Mouse (Mus musculus): ENCODE measurements around the gene 1810062G17Rik. TPM values are rescaled to one million over a fixed set of nuclear protein-coding genes. Genes with fewer than 3 reads are reported as not detected.

Gene 1810062G17Rik
- polyA plus RNA-seq, 1 experiment from 2014 or later: 1.2 TPM

DNA sequence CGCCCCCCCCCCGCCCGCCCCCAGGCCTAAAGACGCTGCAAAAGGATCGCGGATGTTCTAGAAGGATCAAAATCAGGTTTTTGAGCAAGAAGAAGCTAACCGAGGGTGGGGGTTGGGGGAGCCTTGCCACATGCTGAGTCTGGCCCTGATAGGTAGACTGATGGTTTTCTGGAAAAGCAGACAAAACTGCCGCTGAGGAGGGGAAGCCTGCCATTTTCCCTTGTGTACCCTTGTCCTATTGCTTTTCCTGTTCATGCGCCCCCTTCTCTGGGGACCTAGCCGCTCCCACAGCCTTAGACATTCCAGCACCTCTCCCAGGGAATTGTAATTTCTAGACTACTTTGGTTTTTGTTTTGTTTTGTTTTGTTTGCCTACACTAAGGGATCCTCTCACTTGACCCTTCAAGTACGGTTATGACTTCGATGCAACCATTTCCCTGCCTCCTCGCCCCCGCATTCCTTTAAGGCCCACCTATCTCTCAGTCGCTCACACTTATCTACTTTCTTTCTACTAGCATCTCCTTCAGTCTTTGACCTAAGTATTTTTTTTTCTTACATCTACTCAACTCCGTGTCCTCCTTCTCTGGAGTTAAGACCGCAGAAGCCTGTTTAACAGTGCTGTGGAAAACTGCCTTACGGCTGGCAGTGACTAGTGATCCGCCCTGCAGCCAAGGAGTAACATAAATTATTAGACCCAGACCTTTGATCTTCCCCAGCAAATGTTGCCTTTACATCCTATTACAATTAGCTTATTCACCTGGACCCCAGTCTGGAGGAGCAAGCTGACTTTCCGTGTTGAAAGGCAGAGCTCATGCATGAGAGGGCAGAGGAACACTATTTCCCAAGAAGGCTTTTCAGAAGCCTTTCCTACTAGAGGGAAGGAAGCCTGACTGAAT lies 771 bp downstream of the 1810062G17Rik start:
- Histone ChIP-seq H3K4me1 (replicated peaks) (peaks cover 44% of the 10 kb centered on the region), H3K27ac (ENCODE audit: poor library complexity, severe bottlenecking) (peak overlapping the region; percentile 90), H3K4me3 (peak overlapping the region; percentile 92), H3K36me3 (peaks cover 2% of the 10 kb centered on the region; the same call in 1 of the 2 replicates), H3K9ac (peak overlapping the region; percentile 92), H3K4me2 (peak overlapping the region; percentile 87), H3K9me3 (replicated peaks) (no peaks in the 10 kb centered on the region), H3K27me3 (replicated peaks) (no peaks in the 10 kb centered on the region)
- WGBS: 24% methylated on average over 20 of the region's 20 CpGs
- no peak for ATAC-seq (ENCODE audit: insufficient number of reproducible peaks, low FRiP score)

DNA sequence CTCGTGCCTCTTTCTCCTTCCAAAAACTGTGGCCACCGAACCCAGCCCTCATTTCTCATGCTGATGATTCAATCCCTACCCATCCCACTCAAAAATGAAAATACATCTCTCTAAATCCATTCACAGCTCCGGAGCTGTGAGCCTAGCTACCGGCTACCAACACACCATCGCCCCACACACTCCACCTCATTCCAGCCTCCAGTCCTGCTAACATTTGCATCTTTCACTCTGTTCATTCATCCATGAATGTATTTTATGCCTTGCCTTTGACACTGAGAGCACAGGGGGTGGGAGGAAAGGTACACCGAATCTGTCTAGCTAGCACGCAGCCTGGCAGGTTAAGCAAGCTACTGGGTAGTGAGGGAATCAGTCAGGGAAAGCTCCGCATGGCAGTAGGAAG lies 3.0 kb downstream of the 1810062G17Rik start:
- Histone ChIP-seq H3K27me3 (replicated peaks) (no peaks in the 10 kb centered on the region), H3K4me2 (no peak overlapping the region), H3K27ac (ENCODE audit: poor library complexity, severe bottlenecking) (no peak overlapping the region), H3K9ac (no peak overlapping the region), H3K4me1 (replicated peaks) (peaks cover 47% of the 10 kb centered on the region), H3K4me3 (no peak overlapping the region), H3K9me3 (replicated peaks) (no peaks in the 10 kb centered on the region), H3K36me3 (no peaks in the 10 kb centered on the region)
- ATAC-seq (ENCODE audit: insufficient number of reproducible peaks, low FRiP score): no peak
- WGBS: 90% methylated on average over 8 of the region's 8 CpGs

DNA sequence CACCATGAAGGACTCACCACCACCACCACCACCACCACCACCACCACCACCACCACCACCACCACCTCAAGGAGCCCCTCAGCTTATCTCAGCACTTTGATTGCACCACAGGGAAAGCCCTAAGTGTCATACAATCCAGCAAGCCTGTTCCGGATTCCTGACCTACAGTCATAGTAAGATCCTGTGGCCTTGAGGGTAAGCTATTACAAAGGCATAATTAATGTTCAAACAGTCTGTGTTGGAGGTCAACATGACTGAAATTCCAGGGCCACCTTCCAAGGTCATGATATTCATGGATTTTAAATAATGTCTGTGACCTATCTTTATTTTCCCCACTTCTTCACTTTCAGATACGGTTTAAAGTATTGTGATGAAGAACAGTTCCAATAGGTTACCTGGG lies 4.7 kb downstream of the 1810062G17Rik start:
- peak overlapping the region; percentile 28 for H3K27ac ChIP-seq (ENCODE audit: poor library complexity, severe bottlenecking)
- no peak for ATAC-seq (ENCODE audit: insufficient number of reproducible peaks, low FRiP score)

DNA sequence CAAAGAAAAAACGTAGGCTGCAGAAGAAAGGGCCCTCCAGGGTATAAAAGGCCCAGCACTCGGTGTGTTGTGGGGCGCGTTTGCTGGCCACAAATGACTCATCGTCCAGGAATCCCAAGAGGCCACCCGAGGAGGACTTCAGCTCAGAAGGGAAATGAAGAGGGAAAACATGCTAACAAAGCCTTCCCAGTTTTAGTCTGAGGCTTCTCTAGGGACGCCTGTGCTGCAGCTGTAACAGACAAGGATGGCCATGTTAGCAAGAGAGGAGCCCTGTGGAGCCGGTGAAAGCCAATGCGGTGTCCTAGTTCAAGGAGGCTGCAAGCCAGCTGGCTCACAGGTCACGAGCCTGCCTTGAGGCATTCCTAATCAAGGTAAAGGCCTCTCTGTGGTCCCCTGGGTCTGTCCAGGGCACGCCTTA lies 6.0 kb downstream of the 1810062G17Rik start:
- H3K9ac ChIP-seq: peak overlapping the region; percentile 37
- H3K27me3 ChIP-seq (replicated peaks): no peaks in the 10 kb centered on the region
- H3K36me3 ChIP-seq: no peaks in the 10 kb centered on the region
- H3K4me2 ChIP-seq: peak overlapping the region; percentile 58
- H3K27ac ChIP-seq (ENCODE audit: poor library complexity, severe bottlenecking): peak overlapping the region; percentile 99
- H3K4me3 ChIP-seq: 0 out of 2 replicates have a peak overlapping the region, but pooled peaks have one; percentile 17
- 5% methylated on average over 11 of the region's 11 CpGs for WGBS
- no peaks in the 10 kb centered on the region for H3K9me3 ChIP-seq (replicated peaks)
- H3K4me1 ChIP-seq (replicated peaks): peaks cover 34% of the 10 kb centered on the region
- ATAC-seq (ENCODE audit: insufficient number of reproducible peaks, low FRiP score): peak; percentile 81

More for the DNA sequence above, 4.7 kb downstream of the 1810062G17Rik start:
- H3K4me2 ChIP-seq: no peak overlapping the region
- H3K27me3 ChIP-seq (replicated peaks): no peaks in the 10 kb centered on the region
- H3K4me3 ChIP-seq: no peak overlapping the region
- H3K9ac ChIP-seq: no peak overlapping the region
- WGBS: 70% methylated on average over 2 of the region's 2 CpGs
- no peaks in the 10 kb centered on the region for H3K36me3 ChIP-seq
- peaks cover 39% of the 10 kb centered on the region for H3K4me1 ChIP-seq (replicated peaks)
- H3K9me3 ChIP-seq (replicated peaks): no peaks in the 10 kb centered on the region

DNA sequence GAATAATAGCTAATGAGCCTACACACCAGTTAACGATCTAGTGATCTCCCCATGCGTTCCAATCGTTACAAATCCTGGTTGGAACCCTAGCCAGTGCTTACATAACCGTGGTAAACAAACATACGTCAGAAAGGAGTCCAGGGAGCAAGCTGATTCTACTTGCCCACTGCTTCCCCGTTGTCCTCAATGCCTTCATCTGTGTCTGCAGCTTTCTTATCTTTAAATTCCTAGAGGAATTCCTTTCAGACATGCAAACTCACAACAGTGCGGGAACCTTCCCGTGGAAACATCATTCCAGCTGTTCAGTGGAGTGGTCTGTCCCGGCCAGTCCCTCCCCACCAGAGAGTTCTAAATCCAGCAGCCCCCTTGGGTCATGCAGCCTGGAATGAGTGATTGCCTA lies 7.2 kb downstream of the 1810062G17Rik start:
- H3K4me3 ChIP-seq: no peak overlapping the region
- no peaks in the 10 kb centered on the region for H3K9me3 ChIP-seq (replicated peaks)
- 17% methylated on average over 9 of the region's 9 CpGs for WGBS
- H3K27ac ChIP-seq (ENCODE audit: poor library complexity, severe bottlenecking): peak overlapping the region; percentile 59; the same call in 1 of the 2 replicates
- no peaks in the 10 kb centered on the region for H3K27me3 ChIP-seq (replicated peaks)
- peaks cover 27% of the 10 kb centered on the region for H3K4me1 ChIP-seq (replicated peaks)
- ATAC-seq (ENCODE audit: insufficient number of reproducible peaks, low FRiP score): no peak
- H3K36me3 ChIP-seq: no peaks in the 10 kb centered on the region
- H3K4me2 ChIP-seq: peak overlapping the region; percentile 21
- no peak overlapping the region for H3K9ac ChIP-seq

DNA sequence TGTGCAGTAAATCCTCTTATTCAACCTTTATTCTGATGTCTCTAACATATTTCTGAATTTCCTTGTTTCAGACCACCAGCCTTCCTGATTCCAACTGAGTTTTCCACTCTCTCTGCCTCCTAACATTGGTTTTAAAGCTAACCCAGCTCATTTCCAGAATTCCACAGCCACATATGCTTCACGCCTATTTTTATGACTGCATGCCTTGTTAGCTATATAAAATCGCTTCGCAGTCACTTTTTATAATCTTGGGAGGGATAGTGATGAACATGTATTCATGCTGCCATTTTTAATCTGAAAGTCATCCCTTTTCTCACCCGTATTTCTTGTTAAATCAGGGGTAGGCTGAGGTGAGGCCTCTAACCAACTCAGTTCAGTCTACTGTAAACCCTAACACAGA lies 8.6 kb downstream of the 1810062G17Rik start:
- Histone ChIP-seq H3K4me2 (no peak overlapping the region), H3K9me3 (replicated peaks) (no peaks in the 10 kb centered on the region), H3K4me1 (replicated peaks) (peaks cover 27% of the 10 kb centered on the region), H3K9ac (no peak overlapping the region), H3K36me3 (no peaks in the 10 kb centered on the region), H3K27ac (ENCODE audit: poor library complexity, severe bottlenecking) (no peak overlapping the region), H3K27me3 (replicated peaks) (no peaks in the 10 kb centered on the region), H3K4me3 (no peak overlapping the region)
- no peak for ATAC-seq (ENCODE audit: insufficient number of reproducible peaks, low FRiP score)
- 88% methylated on average over 4 of the region's 4 CpGs for WGBS

DNA sequence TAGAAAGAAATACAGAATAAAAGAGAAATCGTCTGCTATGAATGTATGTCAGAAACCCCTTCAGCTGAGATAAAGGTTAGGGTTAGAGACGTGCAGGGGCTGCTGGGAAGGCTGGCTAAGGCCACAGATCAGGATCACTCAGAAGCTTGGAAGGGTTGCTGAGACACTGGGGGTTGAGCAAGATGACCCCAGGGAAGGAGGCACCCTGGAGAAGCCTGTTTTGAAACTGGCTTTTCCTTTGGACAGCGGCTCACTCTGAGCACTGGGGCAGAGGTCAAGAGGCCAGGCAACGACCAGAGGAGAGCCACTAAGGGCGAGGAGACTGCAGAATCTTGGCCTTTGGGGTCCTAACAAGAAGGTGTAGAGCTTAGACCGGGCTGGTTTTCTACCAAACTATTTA lies 10.4 kb downstream of the 1810062G17Rik start:
- H3K36me3 ChIP-seq: no peaks in the 10 kb centered on the region
- H3K9ac ChIP-seq: no peak overlapping the region
- H3K4me1 ChIP-seq (replicated peaks): peaks cover 18% of the 10 kb centered on the region
- H3K4me3 ChIP-seq: no peak overlapping the region
- no peak overlapping the region for H3K27ac ChIP-seq (ENCODE audit: poor library complexity, severe bottlenecking)
- ATAC-seq (ENCODE audit: insufficient number of reproducible peaks, low FRiP score): no peak
- no peaks in the 10 kb centered on the region for H3K27me3 ChIP-seq (replicated peaks)
- H3K9me3 ChIP-seq (replicated peaks): no peaks in the 10 kb centered on the region
- 51% methylated on average over 6 of the region's 6 CpGs for WGBS
- H3K4me2 ChIP-seq: no peak overlapping the region

DNA sequence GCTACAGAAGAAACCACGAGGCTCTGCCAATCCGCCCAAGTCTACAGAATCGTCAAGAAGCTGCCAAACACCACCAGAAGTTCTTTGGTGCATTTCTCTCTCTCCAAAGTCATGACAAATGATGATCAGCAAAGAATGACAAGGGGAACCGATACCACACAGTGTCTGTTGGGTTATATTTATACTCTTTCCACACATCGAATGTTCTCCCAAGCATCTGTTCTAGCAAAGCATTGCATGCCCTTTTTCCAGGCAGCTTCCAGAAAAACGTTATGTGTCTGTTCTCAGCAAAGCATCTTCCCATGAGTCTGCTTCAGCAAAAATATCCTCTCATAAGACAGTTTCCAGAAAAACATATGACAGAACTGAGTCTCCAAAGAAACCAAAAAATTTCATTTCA lies 11.1 kb downstream of the 1810062G17Rik start:
- Histone ChIP-seq H3K9ac (no peak overlapping the region), H3K4me2 (no peak overlapping the region), H3K4me1 (replicated peaks) (peaks cover 21% of the 10 kb centered on the region), H3K27me3 (replicated peaks) (no peaks in the 10 kb centered on the region), H3K9me3 (replicated peaks) (no peaks in the 10 kb centered on the region), H3K36me3 (no peaks in the 10 kb centered on the region), H3K27ac (ENCODE audit: poor library complexity, severe bottlenecking) (no peak overlapping the region), H3K4me3 (no peak overlapping the region)
- WGBS: 84% methylated on average over 6 of the region's 6 CpGs
- no peak for ATAC-seq (ENCODE audit: insufficient number of reproducible peaks, low FRiP score)

DNA sequence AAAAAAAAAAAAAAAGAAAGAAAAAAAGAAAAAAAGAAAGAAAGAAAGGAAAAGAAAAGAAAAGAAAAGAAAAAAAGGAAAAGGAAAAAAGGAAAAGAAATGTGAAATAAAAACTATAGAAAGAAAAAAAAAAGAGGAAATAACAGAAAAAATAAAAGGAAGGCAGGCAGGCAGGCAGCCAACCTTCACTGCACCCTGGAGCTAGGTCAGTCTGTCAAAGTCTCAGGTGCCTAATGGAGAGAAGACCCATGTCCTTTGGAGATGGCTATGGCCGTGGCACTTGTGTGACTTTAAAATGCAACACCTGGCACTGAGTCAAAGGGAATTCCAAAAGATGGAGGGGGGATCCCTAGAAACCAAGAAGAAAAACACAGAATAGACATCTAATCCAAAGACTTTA lies 12.6 kb downstream of the 1810062G17Rik start:
- 66% methylated on average over 1 of the region's 1 CpGs for WGBS
- Histone ChIP-seq H3K9ac (no peak overlapping the region), H3K4me3 (no peak overlapping the region), H3K4me2 (no peak overlapping the region), H3K36me3 (no peaks in the 10 kb centered on the region), H3K27ac (ENCODE audit: poor library complexity, severe bottlenecking) (no peak overlapping the region), H3K4me1 (replicated peaks) (peaks cover 18% of the 10 kb centered on the region), H3K27me3 (replicated peaks) (no peaks in the 10 kb centered on the region), H3K9me3 (replicated peaks) (no peaks in the 10 kb centered on the region)
- no peak for ATAC-seq (ENCODE audit: insufficient number of reproducible peaks, low FRiP score)

DNA sequence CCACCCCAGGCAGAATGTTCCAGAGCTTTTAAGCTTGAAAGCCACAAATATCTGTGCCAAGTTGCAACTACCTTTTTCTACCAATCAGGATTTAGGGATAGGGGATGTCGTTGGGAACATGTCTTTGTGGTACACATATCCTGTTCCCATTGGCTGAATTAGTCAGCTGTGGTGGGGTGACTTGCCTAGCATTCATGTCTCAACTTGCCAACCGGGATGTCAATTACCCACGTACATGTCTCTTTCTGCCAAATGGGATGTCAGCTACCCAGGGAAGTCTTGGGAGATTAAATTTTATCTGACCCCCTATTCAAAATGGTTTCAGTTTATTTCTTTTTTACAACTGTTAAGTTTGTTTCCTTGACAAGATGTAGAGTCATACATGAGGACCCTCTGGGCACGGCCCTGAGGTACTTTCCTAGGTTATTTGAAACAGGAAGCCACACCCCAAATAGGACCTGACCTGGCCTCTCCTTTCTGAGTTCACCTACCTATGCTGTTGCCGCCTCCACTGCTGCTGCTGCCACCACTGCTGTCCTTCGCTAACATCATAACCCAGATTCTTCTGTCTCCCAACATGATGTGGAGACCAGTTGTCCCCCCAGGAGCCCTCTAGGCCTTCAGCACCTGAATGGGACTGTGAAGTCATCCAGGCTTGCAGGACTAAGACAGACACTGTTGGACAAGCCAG lies 13.3 kb downstream of the 1810062G17Rik start:
- no peak overlapping the region for H3K9ac ChIP-seq
- no peak overlapping the region for H3K4me2 ChIP-seq
- WGBS: 84% methylated on average over 6 of the region's 6 CpGs
- peaks cover 18% of the 10 kb centered on the region for H3K4me1 ChIP-seq (replicated peaks)
- H3K27me3 ChIP-seq (replicated peaks): no peaks in the 10 kb centered on the region
- H3K27ac ChIP-seq (ENCODE audit: poor library complexity, severe bottlenecking): no peak overlapping the region
- no peak overlapping the region for H3K4me3 ChIP-seq
- no peaks in the 10 kb centered on the region for H3K9me3 ChIP-seq (replicated peaks)
- no peak for ATAC-seq (ENCODE audit: insufficient number of reproducible peaks, low FRiP score)
- no peaks in the 10 kb centered on the region for H3K36me3 ChIP-seq

DNA sequence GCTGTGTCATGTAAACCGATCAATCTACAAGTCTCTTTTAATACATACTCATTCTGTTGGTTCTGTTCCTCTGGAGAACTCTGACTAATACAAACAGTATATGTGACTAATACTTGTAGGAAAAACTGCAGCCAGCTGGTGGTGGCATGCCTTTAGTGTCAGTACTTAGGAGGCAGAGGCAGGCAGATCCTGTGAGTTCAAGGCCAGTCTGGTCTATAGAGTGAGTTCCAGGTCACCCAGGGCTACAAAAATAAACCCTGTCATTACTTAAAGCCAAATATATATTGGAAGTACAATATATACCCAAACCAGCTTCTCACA lies 13.8 kb downstream of the 1810062G17Rik start:
- Histone ChIP-seq H3K4me1 (replicated peaks) (peaks cover 18% of the 10 kb centered on the region), H3K9me3 (replicated peaks) (no peaks in the 10 kb centered on the region), H3K4me2 (no peak overlapping the region), H3K9ac (no peak overlapping the region), H3K36me3 (no peaks in the 10 kb centered on the region), H3K27ac (ENCODE audit: poor library complexity, severe bottlenecking) (no peak overlapping the region), H3K4me3 (no peak overlapping the region), H3K27me3 (replicated peaks) (no peaks in the 10 kb centered on the region)
- ATAC-seq (ENCODE audit: insufficient number of reproducible peaks, low FRiP score): no peak
- 89% methylated on average over 1 of the region's 1 CpGs for WGBS
